ENCODE assay signal across 19 mouse cellular contexts in the genomic region with DNA sequence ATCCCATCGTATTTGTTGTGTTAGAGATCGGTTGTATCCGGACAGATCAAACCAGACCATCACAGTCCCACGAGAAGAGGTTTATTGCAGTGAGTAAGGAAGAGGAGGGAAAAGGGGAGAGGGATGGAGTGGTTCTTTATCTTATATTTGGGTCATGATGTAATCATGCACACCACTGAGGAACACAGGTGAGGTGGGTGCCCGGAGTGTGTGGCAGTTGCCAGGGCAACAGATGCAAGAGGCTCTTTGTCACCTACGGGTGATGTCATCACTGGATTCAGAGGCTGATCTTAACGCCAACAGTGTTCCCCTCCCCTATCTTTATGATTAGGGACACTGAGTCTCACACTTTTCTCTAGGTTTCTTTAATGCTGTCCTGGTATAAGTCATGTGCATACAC. TPM values are rescaled to one million over a fixed set of nuclear protein-coding genes. Genes with fewer than 3 reads are reported as not detected.
"Had no signal": no experiment of that assay in that cellular context is flagged by ENCODE, and none has a peak within 500 bp of the region (broad histone marks: within the 10 kb centered on the region; RNA-seq: fewer than 3 reads in every experiment).

No protein-coding gene starts in this region.

- DNase-seq: lung, adult 18-20 months; lung, embryonic 14.5 days; lung, postnatal 10 days; retina, postnatal 1 day; right cerebral cortex, adult 18-20 months; right cerebral cortex, postnatal 25 days; right cerebral cortex, postnatal 4 days; spleen, adult 18-20 months; thymus, adult 18-20 months; thymus, postnatal 14 days; thymus, postnatal 36 days had no signal

- H3K4me3 ChIP-seq: midbrain, embryonic 13.5 days; midbrain, embryonic 15.5 days; myocyte; neural tube, embryonic 13.5 days; neural tube, embryonic 15.5 days had no signal

- H3K27me3 ChIP-seq: midbrain, embryonic 13.5 days; midbrain, embryonic 15.5 days; neural tube, embryonic 13.5 days; neural tube, embryonic 15.5 days had no signal

- H3K4me2 ChIP-seq: lung, embryonic 14.5 days; midbrain, embryonic 11.5 days; midbrain, embryonic 13.5 days; midbrain, embryonic 15.5 days; neural tube, embryonic 13.5 days; neural tube, embryonic 15.5 days had no signal

- H3K9ac ChIP-seq: lung, embryonic 14.5 days; midbrain, embryonic 13.5 days; midbrain, embryonic 15.5 days; neural tube, embryonic 13.5 days; neural tube, embryonic 15.5 days had no signal

- H3K27ac ChIP-seq: midbrain, embryonic 13.5 days; midbrain, embryonic 15.5 days; neural tube, embryonic 13.5 days; neural tube, embryonic 15.5 days had no signal

- H3K4me1 ChIP-seq: midbrain, embryonic 13.5 days; midbrain, embryonic 15.5 days; neural tube, embryonic 13.5 days; neural tube, embryonic 15.5 days had no signal

- ATAC-seq: midbrain, embryonic 13.5 days; midbrain, embryonic 15.5 days had no signal

- H3K9me3 ChIP-seq: midbrain, embryonic 13.5 days; midbrain, embryonic 15.5 days; neural tube, embryonic 13.5 days; neural tube, embryonic 15.5 days had no signal

- H3K36me3 ChIP-seq: midbrain, embryonic 13.5 days; midbrain, embryonic 15.5 days; neural tube, embryonic 13.5 days; neural tube, embryonic 15.5 days had no signal

RNA-seq across cellular contexts. Expression of a gene that starts 18.6 kb away (rescaled TPM):
- total RNA-seq: megakaryocyte, adult 5-6 weeks; megakaryocyte-erythroid progenitor cell, adult 5-6 weeks had no signal

RNA-seq across cellular contexts. Expression of a gene that starts 18.7 kb away (rescaled TPM):
- total RNA-seq: megakaryocyte, adult 5-6 weeks; megakaryocyte-erythroid progenitor cell, adult 5-6 weeks had no signal
